Mouse (Mus musculus): ENCODE data around the gene Dock4. TPM values are rescaled to one million over a fixed set of nuclear protein-coding genes. Genes with fewer than 3 reads are reported as not detected.
A peak's percentile ranks its signal among the peaks of the same experiment; 100 is the strongest.
"Not testable (repeated sequence)": the region's sequence is repeated elsewhere in the genome, so short reads cannot be mapped to it uniquely, and the experiment has no call there.

Gene Dock4
- total RNA-seq, 2 experiments from 2014 or later = 69.4 to 69.7 TPM

- intact Hi-C loops (cut with DNase I) = no loop called here
- DNase-seq (ENCODE audit: extremely low spot score in 1 of 2, low spot score in 2 of 2) = no peak
Measured at GRCm38 (mm10) chr12:40825935-40826460, 380.2 kb downstream of the Dock4 start.

- intact Hi-C loops (cut with DNase I) = no loop called here
- DNase-seq (ENCODE audit: extremely low spot score in 1 of 2, low spot score in 2 of 2) = no peak
Measured at GRCm38 (mm10) chr12:40826491-40826890, 380.7 kb downstream of the Dock4 start.

GRCm38 (mm10) chr12:40828025-40828424, 382.3 kb downstream of the Dock4 start:
- DNase-seq (ENCODE audit: extremely low spot score in 1 of 2, low spot score in 2 of 2) = no peak
- intact Hi-C loops (cut with DNase I) = no loop called here

- intact Hi-C loops (cut with DNase I) = no loop called here
- no peak for DNase-seq (ENCODE audit: extremely low spot score in 1 of 2, low spot score in 2 of 2)
Measured at GRCm38 (mm10) chr12:40829269-40829668, 383.5 kb downstream of the Dock4 start.

GRCm38 (mm10) chr12:40832157-40832556, 386.4 kb downstream of the Dock4 start:
- intact Hi-C loops (cut with DNase I) = no loop called here
- DNase-seq (ENCODE audit: extremely low spot score in 1 of 2, low spot score in 2 of 2) = no peak

- no peak for DNase-seq (ENCODE audit: extremely low spot score in 1 of 2, low spot score in 2 of 2)
- intact Hi-C loops (cut with DNase I) = no loop called here
Measured at GRCm38 (mm10) chr12:40836924-40837323, 391.2 kb downstream of the Dock4 start.

GRCm38 (mm10) chr12:40837597-40838337, 392.0 kb downstream of the Dock4 start:
- intact Hi-C loops (cut with DNase I) = loop anchor here (2.0 kb wide), 1 partner anchor 647 kb away; no protein-coding TSS in a partner anchor
- peak; percentile 72 to 76 for DNase-seq (ENCODE audit: extremely low spot score in 1 of 2, low spot score in 2 of 2)

- no peak for DNase-seq (ENCODE audit: extremely low spot score in 1 of 2, low spot score in 2 of 2)
- intact Hi-C loops (cut with DNase I) = loop anchor here (2.0 kb wide), 1 partner anchor 646 kb away; no protein-coding TSS in a partner anchor
Measured at GRCm38 (mm10) chr12:40838338-40838695, 392.6 kb downstream of the Dock4 start.

GRCm38 (mm10) chr12:40838940-40839339, 393.2 kb downstream of the Dock4 start:
- DNase-seq (ENCODE audit: extremely low spot score in 1 of 2, low spot score in 2 of 2) = peak in 1 of 2 experiments; percentile 46
- intact Hi-C loops (cut with DNase I) = loop anchor here (2.0 kb wide), 1 partner anchor 646 kb away; no protein-coding TSS in a partner anchor

GRCm38 (mm10) chr12:40839817-40840216, 394.1 kb downstream of the Dock4 start:
- intact Hi-C loops (cut with DNase I) = loop anchor here (2.0 to 10.0 kb wide), 2 partner anchors 255 to 645 kb away; no protein-coding TSS in a partner anchor
- no peak for DNase-seq (ENCODE audit: extremely low spot score in 1 of 2, low spot score in 2 of 2)

- intact Hi-C loops (cut with DNase I) = loop anchor here (10.0 kb wide), 1 partner anchor 252 kb away; no protein-coding TSS in a partner anchor
- DNase-seq (ENCODE audit: extremely low spot score in 1 of 2, low spot score in 2 of 2) = no peak
Measured at GRCm38 (mm10) chr12:40842251-40842988, 396.7 kb downstream of the Dock4 start.

- no peak for DNase-seq (ENCODE audit: extremely low spot score in 1 of 2, low spot score in 2 of 2)
- intact Hi-C loops (cut with DNase I) = loop anchor here (10.0 kb wide), 1 partner anchor 252 kb away; no protein-coding TSS in a partner anchor
Measured at GRCm38 (mm10) chr12:40842991-40843390, 397.2 kb downstream of the Dock4 start.

GRCm38 (mm10) chr12:40843474-40844080, 397.8 kb downstream of the Dock4 start:
- intact Hi-C loops (cut with DNase I) = loop anchor here (10.0 kb wide), 1 partner anchor 251 kb away; no protein-coding TSS in a partner anchor
- DNase-seq (ENCODE audit: extremely low spot score in 1 of 2, low spot score in 2 of 2) = no peak

- intact Hi-C loops (cut with DNase I) = loop anchor here (10.0 kb wide), 1 partner anchor 250 kb away; no protein-coding TSS in a partner anchor
- DNase-seq (ENCODE audit: extremely low spot score in 1 of 2, low spot score in 2 of 2) = no peak
Measured at GRCm38 (mm10) chr12:40844324-40844723, 398.6 kb downstream of the Dock4 start.

- DNase-seq (ENCODE audit: extremely low spot score in 1 of 2, low spot score in 2 of 2) = no peak
- intact Hi-C loops (cut with DNase I) = no loop called here
Measured at GRCm38 (mm10) chr12:40854705-40855367, 409.1 kb downstream of the Dock4 start.

- intact Hi-C loops (cut with DNase I) = no loop called here
Measured at GRCm38 (mm10) chr12:40857466-40857865, 411.7 kb downstream of the Dock4 start.

GRCm38 (mm10) chr12:40858763-40859162, 413.0 kb downstream of the Dock4 start:
- intact Hi-C loops (cut with DNase I); DNase-seq (ENCODE audit: extremely low spot score in 1 of 2, low spot score in 2 of 2): not testable (repeated sequence)

More at GRCm38 (mm10) chr12:40857466-40857865, 411.7 kb downstream of the Dock4 start:
- DNase-seq (ENCODE audit: extremely low spot score in 1 of 2, low spot score in 2 of 2) = no peak

GRCm38 (mm10) chr12:40870387-40870786, 424.6 kb downstream of the Dock4 start:
- intact Hi-C loops (cut with DNase I) = no loop called here
- no peak for DNase-seq (ENCODE audit: extremely low spot score in 1 of 2, low spot score in 2 of 2)
